Mouse (Mus musculus): ENCODE measurements around the gene Mcoln1. TPM values are rescaled to one million over a fixed set of nuclear protein-coding genes. Genes with fewer than 3 reads are reported as not detected.

The Mcoln1 gene
- total RNA-seq (2014; fragmentation: Nextera tagmentation), result 47.2 and 49.7 TPM in 2 replicates
- 21.0 and 23.1 TPM in 2 replicates for total RNA-seq (2017)

- ATAC-seq (replicated peaks; ENCODE audit: low FRiP score, low TSS enrichment, poor library complexity, severe bottlenecking), result peak; percentile 88
Observed at GRCm38 (mm10) chr8:3500235-3501090, at the start of gene Mcoln1. Mcoln1 (plus strand) TSS chr8:3500457.

- ATAC-seq (replicated peaks; ENCODE audit: low FRiP score, low TSS enrichment, poor library complexity, severe bottlenecking), result peak; percentile 82
Observed at GRCm38 (mm10) chr8:3450670-3451069, 49.6 kb upstream of the Mcoln1 start.

- no peak for ATAC-seq (replicated peaks; ENCODE audit: low FRiP score, low TSS enrichment, poor library complexity, severe bottlenecking)
Observed at GRCm38 (mm10) chr8:3451992-3452391, 48.3 kb upstream of the Mcoln1 start.

GRCm38 (mm10) chr8:3463248-3463647 is 37.0 kb upstream of the Mcoln1 start:
- no peak for ATAC-seq (replicated peaks; ENCODE audit: low FRiP score, low TSS enrichment, poor library complexity, severe bottlenecking)

GRCm38 (mm10) chr8:3464309-3464708 is 35.9 kb upstream of the Mcoln1 start:
- ATAC-seq (replicated peaks; ENCODE audit: low FRiP score, low TSS enrichment, poor library complexity, severe bottlenecking), result peak; percentile 76

GRCm38 (mm10) chr8:3467006-3467885 is 33.0 kb upstream of the Mcoln1 start, which contains the start of gene Pex11g:
Pex11g (minus strand) TSS chr8:3467680.
- peak; percentile 91 for ATAC-seq (replicated peaks; ENCODE audit: low FRiP score, low TSS enrichment, poor library complexity, severe bottlenecking)

GRCm38 (mm10) chr8:3467886-3468545 is 32.2 kb upstream of the Mcoln1 start:
- ATAC-seq (replicated peaks; ENCODE audit: low FRiP score, low TSS enrichment, poor library complexity, severe bottlenecking), result no peak

GRCm38 (mm10) chr8:3468838-3469237 is 31.4 kb upstream of the Mcoln1 start:
- ATAC-seq (replicated peaks; ENCODE audit: low FRiP score, low TSS enrichment, poor library complexity, severe bottlenecking), result no peak

- no peak for ATAC-seq (replicated peaks; ENCODE audit: low FRiP score, low TSS enrichment, poor library complexity, severe bottlenecking)
Observed at GRCm38 (mm10) chr8:3470562-3470961, 29.7 kb upstream of the Mcoln1 start, which contains the start of gene Tex45. Tex45 (plus strand) TSS chr8:3470862.

GRCm38 (mm10) chr8:3475715-3476429 is 24.4 kb upstream of the Mcoln1 start:
- peak; percentile 71 for ATAC-seq (replicated peaks; ENCODE audit: low FRiP score, low TSS enrichment, poor library complexity, severe bottlenecking)

- ATAC-seq (replicated peaks; ENCODE audit: low FRiP score, low TSS enrichment, poor library complexity, severe bottlenecking), result no peak
Observed at GRCm38 (mm10) chr8:3480221-3480785, 20.0 kb upstream of the Mcoln1 start.

- peak; percentile 42; the same call in 1 of the 2 replicates for ATAC-seq (replicated peaks; ENCODE audit: low FRiP score, low TSS enrichment, poor library complexity, severe bottlenecking)
Observed at GRCm38 (mm10) chr8:3481605-3482004, 18.7 kb upstream of the Mcoln1 start.

- no peak for ATAC-seq (replicated peaks; ENCODE audit: low FRiP score, low TSS enrichment, poor library complexity, severe bottlenecking)
Observed at GRCm38 (mm10) chr8:3482240-3482740, 18.0 kb upstream of the Mcoln1 start.

GRCm38 (mm10) chr8:3483546-3483945 is 16.7 kb upstream of the Mcoln1 start:
- ATAC-seq (replicated peaks; ENCODE audit: low FRiP score, low TSS enrichment, poor library complexity, severe bottlenecking), result no peak

GRCm38 (mm10) chr8:3485192-3485591 is 15.1 kb upstream of the Mcoln1 start:
- ATAC-seq (replicated peaks; ENCODE audit: low FRiP score, low TSS enrichment, poor library complexity, severe bottlenecking), result peak; percentile 30; the same call in 1 of the 2 replicates

GRCm38 (mm10) chr8:3492901-3493844 is 7.1 kb upstream of the Mcoln1 start, which contains the start of gene Zfp358:
Zfp358 (plus strand) TSS chr8:3493138.
- peak; percentile 73 for ATAC-seq (replicated peaks; ENCODE audit: low FRiP score, low TSS enrichment, poor library complexity, severe bottlenecking)

GRCm38 (mm10) chr8:3493845-3494208 is 6.4 kb upstream of the Mcoln1 start:
- ATAC-seq (replicated peaks; ENCODE audit: low FRiP score, low TSS enrichment, poor library complexity, severe bottlenecking), result no peak; the same call in 1 of the 2 replicates
